Mouse (Mus musculus) effector memory CD4-positive, alpha-beta T cell, adult 7 months (primary cell): ENCODE data around the gene Clec2l. TPM values are rescaled to one million over a fixed set of nuclear protein-coding genes. Genes with fewer than 3 reads are reported as not detected.

Experiments
- polyA plus RNA-seq: library from polyadenylated mRNA; unstranded; fragments of 100-300 nt; shearing (Covaris generic); gene quantifications from one replicate; pipeline ENCODE4 v1.2.1, GENCODE M21; 2017

Clec2l gene
- not detected for polyA plus RNA-seq

GRCm38 (mm10) chr6:38662714-38663615 lies at the start of gene Clec2l:
TSS of gene Clec2l (plus strand) at chr6:38663069.

GRCm38 (mm10) chr6:38636852-38637618 lies 25.8 kb upstream of the Clec2l start, which contains the start of gene Klrg2:
TSS of gene Klrg2 (minus strand) at chr6:38637242.

Other genes with a start within 250 kb of the Clec2l start
- 25.9 TPM for gene Ubn2, start 229.1 kb upstream of the Clec2l start, polyA plus RNA-seq
- 54.6 TPM for gene Fmc1, start 129.6 kb upstream of the Clec2l start, polyA plus RNA-seq
- 46.0 TPM for gene Luc7l2, start 111.7 kb upstream of the Clec2l start, polyA plus RNA-seq
- gene Klrg2, start 25.8 kb upstream of the Clec2l start, polyA plus RNA-seq = 0.30 TPM
- gene Tbxas1, start 212.3 kb downstream of the Clec2l start, polyA plus RNA-seq = 0.73 TPM
- 25.1 TPM for gene Hipk2, start 213.1 kb downstream of the Clec2l start, polyA plus RNA-seq